Mouse (Mus musculus): ENCODE data around the gene B3gnt2.

- TF ChIP-seq CTCF (IDR thresholded peaks at IDR 0.05; ENCODE audit: extremely low read depth, insufficient read length, insufficient replicate concordance, low read depth, low read length) (no peak), POLR2A (IDR thresholded peaks at IDR 0.05; ENCODE audit: low read depth, low read length) (no peak)
Measured at GRCm38 (mm10) chr11:22886991-22887390, 26.2 kb upstream of the B3gnt2 start.

Data from small intestine, adult 2 months (tissue).